Mouse (Mus musculus): ENCODE results near the gene Tti1. TPM values are rescaled to one million over a fixed set of nuclear protein-coding genes. Genes with fewer than 3 reads are reported as not detected.
A peak's percentile ranks its signal among the peaks of the same experiment; 100 is the strongest.

Tti1 gene
- polyA plus RNA-seq, 1 experiment from 2014 or later: 5.4 TPM

DNA sequence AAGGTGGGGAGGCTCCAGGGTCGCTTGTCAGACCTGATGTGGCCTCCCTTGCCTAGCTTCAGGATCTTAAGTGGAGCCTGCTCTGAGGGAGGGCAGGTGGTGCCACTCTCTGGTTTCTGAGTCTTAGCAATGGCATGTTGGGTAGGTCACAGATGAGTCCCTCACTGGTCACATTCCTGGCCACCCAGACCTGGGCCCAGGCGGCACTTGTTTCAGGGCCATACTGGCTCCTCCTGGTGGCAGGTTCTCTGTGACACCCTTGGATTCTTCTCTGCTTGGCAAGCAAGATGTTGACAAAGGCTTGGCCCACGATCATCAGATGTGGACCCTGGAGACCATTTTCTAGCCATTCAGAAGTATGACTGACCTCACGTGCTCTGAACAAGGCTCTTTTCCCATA is 95.6 kb downstream of the Tti1 start:
- no peaks in the 10 kb centered on the region for H3K9me3 ChIP-seq (ENCODE audit: low read length)
- 0 out of 2 replicates have a peak, but pooled peaks cover 2% of the 10 kb centered on the region for H3K27me3 ChIP-seq (ENCODE audit: insufficient read depth, low read length)
- H3K27ac ChIP-seq (ENCODE audit: low read depth): no peak overlapping the region
- H3K4me1 ChIP-seq (ENCODE audit: insufficient read depth): no peaks in the 10 kb centered on the region
- ATAC-seq: no peak
- H3K4me3 ChIP-seq (ENCODE audit: low read depth, low read length): no peak overlapping the region
- WGBS (ENCODE audit: insufficient replicate concordance): 65% methylated on average over 4 of the region's 4 CpGs
- no peaks in the 10 kb centered on the region for H3K36me3 ChIP-seq (replicated peaks; ENCODE audit: insufficient read depth, low read length)
- DNase-seq: no peak
- no peak overlapping the region for H3K4me2 ChIP-seq (ENCODE audit: low read depth, low read length)
- no peak overlapping the region for H3K9ac ChIP-seq (replicated peaks)
- peak; percentile 35 for TF ChIP-seq CTCF (IDR thresholded peaks at IDR 0.05; ENCODE audit: low read depth)
- no peak for TF ChIP-seq EP300 (IDR thresholded peaks at IDR 0.05; ENCODE audit: low read depth)

Other genes with a start within 250 kb of the Tti1 start
- not detected in 2 replicates for gene Vstm2l, start 113.8 kb downstream of the Tti1 start, polyA plus RNA-seq (2015; fragmentation: Nextera tagmentation; extraction: Ambion mirVana)
- gene Rprd1b, start 64 bp upstream of the Tti1 start, polyA plus RNA-seq (2015; fragmentation: Nextera tagmentation; extraction: Ambion mirVana): 15.6 and 17.4 TPM in 2 replicates
- 44.4 and 59.7 TPM in 2 replicates for gene Tgm2, start 118.0 kb upstream of the Tti1 start, polyA plus RNA-seq (2015; fragmentation: Nextera tagmentation; extraction: Ambion mirVana)
- 0.64 and 0.67 TPM in 2 replicates for gene D630003M21Rik, start 200.8 kb upstream of the Tti1 start, polyA plus RNA-seq (2015; fragmentation: Nextera tagmentation; extraction: Ambion mirVana)
- gene Bpi, start 229.7 kb upstream of the Tti1 start, polyA plus RNA-seq (2015; fragmentation: Nextera tagmentation; extraction: Ambion mirVana): not detected in 2 replicates